Mouse (Mus musculus) CD4-positive naive resting alpha-beta T cell, adult 57 days (primary cell): ENCODE measurements around the gene Ccnf. TPM values are rescaled to one million over a fixed set of nuclear protein-coding genes. Genes with fewer than 3 reads are reported as not detected.

ENCODE experiments used
- total RNA-seq: library from RNA; stranded (reverse); gene quantifications from one replicate; pipeline ENCODE4 v1.2.4, GENCODE M21; 2023

Ccnf gene
- 3.2 TPM for total RNA-seq

DNA sequence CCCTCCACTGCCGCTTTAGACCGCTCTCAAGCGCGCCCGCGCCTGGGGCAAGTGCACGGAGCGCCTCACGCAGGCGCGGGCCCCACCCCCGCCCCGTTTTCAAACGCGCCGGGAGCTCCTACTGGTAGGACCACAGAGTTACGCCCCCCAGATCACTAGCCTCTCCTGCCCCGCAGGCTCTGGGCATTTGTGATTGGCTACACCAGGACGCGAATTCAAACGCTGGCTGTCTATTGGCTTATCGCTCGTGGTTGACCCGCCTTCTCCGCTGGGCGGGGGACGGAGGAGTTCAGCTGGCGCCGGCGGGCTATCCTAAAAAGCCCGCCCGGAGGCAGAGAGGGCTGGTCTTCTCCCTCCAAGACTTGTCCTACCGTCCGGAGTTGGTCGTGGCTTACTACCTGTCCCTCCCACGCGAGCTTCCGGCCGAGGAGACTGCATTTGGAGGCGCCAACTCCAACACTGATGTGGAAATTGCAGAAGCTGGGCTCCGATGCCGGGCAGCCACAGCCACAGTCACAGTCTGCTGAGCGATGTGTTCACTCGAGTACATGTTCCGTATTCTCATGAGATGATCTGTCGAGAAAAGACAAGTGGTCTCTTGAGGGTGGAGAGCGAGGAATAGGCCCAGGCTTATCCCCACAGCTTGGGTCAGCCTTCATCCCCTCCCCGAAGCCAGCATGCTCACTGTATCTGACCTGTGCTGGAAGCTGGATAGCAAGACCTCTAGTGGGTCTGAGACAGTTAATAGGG, at the start of gene Ccnf:
TSS of gene Ccnf (minus strand) at position 165 of the 750 bp plus-strand sequence.

DNA sequence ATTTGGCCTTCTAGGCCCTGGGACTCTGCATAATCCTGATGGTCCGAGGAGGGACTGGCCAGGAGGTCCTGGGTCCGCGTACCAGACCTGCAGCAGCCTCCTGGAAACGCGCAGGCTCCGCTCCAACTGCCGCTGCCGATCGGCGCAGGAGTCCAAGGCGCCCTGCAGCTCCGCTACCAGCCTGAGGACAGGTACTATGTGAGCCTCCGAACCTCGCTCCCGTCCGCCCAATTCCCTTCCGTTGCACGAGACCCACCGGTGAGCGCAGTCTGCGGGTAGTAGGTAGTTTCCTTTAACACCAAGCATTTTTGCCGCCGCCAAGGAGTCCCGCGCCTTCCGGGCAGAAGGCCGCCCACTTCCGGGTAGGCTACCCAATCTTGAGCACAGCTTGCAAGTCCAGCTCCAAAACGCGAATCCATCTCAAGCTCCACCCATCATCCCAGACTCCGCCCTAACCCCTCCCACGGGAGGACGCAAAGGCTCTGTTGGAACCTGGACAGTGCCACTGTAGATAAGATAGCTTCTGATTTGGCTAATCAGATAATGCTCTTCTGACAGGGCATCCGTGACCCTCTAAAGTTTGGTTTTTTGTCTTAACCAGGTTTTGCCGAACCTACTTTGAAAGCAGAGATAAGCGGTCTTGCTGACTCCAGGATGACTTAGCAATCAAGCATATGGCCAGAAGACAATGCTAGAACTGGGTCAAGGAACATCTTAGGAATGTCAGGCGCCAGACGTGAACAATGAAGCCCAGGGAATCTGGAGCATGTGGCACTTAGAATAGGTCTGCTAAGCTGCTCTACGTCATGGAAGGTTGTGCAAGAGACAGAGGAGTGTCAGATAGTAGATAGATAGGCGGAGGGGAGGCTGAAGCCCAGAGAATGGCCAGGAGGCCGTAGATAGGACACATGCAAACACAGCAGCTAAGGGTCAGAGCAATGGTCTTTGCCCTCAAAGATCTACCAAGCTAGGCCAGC, 30.6 kb downstream of the Ccnf start, which contains the start of gene Tedc2:
TSS of gene Tedc2 (minus strand) at position 417 of the 977 bp plus-strand sequence.

DNA sequence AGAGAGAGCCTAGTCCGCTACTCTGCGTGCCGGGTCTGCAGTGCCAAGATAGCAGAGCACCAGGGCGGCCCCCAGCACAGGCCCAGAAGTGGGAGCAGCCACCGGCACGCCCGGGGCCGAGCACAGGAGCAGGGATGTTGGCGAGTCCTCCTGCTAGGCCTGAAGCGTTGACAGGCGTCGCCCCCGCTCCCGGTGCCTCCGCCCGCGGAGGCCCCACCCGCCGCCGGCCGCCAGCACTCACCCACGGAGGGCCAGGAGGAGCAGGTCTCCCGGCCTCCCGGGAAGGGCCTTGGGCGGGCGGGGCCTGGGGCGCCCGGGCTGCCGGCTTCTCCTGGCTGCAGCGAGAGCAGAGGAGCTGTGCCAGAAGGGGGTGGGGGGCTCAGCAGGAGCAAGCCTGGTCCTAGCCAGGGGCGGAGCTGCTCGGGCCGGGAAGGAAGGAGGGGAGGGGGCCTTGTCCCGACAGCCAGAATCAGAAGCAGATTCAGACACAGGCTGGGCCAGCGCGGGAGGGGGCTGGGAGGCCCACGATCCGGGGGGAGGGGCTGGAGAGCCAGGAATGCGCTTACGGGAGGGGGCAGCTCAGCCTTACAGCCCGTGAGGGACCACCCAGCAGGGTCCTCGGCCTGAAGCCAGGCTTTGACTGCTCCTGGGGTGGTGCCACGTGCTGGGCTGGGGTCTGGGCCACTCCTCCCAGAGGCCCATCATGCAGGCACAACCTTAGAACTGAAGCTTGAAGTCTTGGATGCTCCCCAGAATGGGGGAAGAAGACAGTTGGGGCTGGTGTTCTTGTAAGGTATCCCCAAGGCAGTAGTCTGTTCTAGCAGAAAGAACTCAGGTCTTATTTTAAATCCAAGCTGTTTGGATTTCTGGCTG, 42.0 kb downstream of the Ccnf start, which contains the start of gene Ntn3:
TSS of gene Ntn3 (minus strand) at position 489 of the 873 bp plus-strand sequence.

DNA sequence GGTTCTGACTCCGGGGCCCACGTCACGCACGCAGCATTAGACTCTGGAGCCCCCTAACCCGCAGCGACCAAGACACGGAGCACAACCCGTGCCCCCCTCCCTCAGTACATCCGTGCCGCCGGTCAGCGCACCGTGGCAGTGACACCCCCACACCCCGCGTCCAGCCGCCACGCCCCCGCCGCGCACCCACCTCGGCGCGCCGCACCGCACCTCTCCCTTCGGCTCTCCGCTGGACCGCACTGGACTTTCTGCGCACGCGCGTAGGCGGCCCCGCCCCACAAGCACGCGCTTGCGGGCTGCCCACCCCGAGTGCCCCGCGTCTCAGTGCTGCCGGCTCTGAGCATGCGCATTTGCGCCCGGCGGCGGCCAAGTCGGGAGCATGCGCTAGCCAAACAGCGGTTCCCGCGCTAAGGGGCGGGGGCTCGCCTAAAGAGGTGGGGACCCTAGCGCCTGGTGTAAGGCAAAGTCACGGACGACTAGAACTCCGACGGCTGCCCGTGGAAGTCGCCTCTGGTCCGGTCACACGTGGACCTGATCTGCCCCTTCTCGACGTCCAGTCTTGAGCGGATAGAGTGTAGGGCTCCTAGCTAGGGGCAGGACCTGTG, 45.9 kb downstream of the Ccnf start, which contains the start of gene Tbc1d24:
TSS of gene Tbc1d24 (minus strand) at position 279 of the 605 bp plus-strand sequence.

Other genes starting within 250 kb of the Ccnf start
- not detected for gene Prss27, start 213.3 kb downstream of the Ccnf start, total RNA-seq
- 32.5 TPM for gene Kctd5, start 178.0 kb downstream of the Ccnf start, total RNA-seq
- gene Pdpk1, start 100.6 kb downstream of the Ccnf start, total RNA-seq: 97.8 TPM
- 27.0 TPM for gene Amdhd2, start 87.7 kb downstream of the Ccnf start, total RNA-seq
- 171 TPM for gene Atp6v0c, start 81.8 kb downstream of the Ccnf start, total RNA-seq
- gene Tbc1d24, start 45.9 kb downstream of the Ccnf start, total RNA-seq: 1.2 TPM
- not detected for gene Ntn3, start 42.0 kb downstream of the Ccnf start, total RNA-seq
- gene Tedc2, start 30.6 kb downstream of the Ccnf start, total RNA-seq: 4.6 TPM
- not detected for gene Abca17, start 99.6 kb upstream of the Ccnf start, total RNA-seq
- 43.5 TPM for gene Abca3, start 100.5 kb upstream of the Ccnf start, total RNA-seq
- 178 TPM for gene Rnps1, start 163.1 kb upstream of the Ccnf start, total RNA-seq
- 16.9 TPM for gene Eci1, start 175.2 kb upstream of the Ccnf start, total RNA-seq
- gene Dnase1l2, start 191.6 kb upstream of the Ccnf start, total RNA-seq: 5.4 TPM
- 80.5 TPM for gene E4f1, start 218.8 kb upstream of the Ccnf start, total RNA-seq
- gene Pgp, start 218.9 kb upstream of the Ccnf start, total RNA-seq: 13.1 TPM
- 0.89 TPM for gene Bricd5, start 222.4 kb upstream of the Ccnf start, total RNA-seq
- gene Mlst8, start 227.6 kb upstream of the Ccnf start, total RNA-seq: 23.8 TPM
- not detected for gene Caskin1, start 237.1 kb upstream of the Ccnf start, total RNA-seq